Mouse (Mus musculus) retina, postnatal 1 day (tissue): ENCODE measurements around the gene Xrcc5.
A peak's percentile ranks its signal among the peaks of the same experiment; 100 is the strongest.

ENCODE experiments used
- DNase-seq: peaks from one replicate; pipeline ENCODE4 v3.0.0-alpha.2; 2012

Xrcc5 gene

GRCm38 (mm10) chr1:72316409-72316808 is 9.2 kb downstream of the Xrcc5 start:
- DNase-seq: peak; percentile 9

GRCm38 (mm10) chr1:72316901-72317300 is 9.7 kb downstream of the Xrcc5 start:
- DNase-seq: no peak

- DNase-seq: no peak
Observed at GRCm38 (mm10) chr1:72320759-72321158, 13.5 kb downstream of the Xrcc5 start.

GRCm38 (mm10) chr1:72323248-72323647 is 16.0 kb downstream of the Xrcc5 start:
- DNase-seq: no peak

- DNase-seq: no peak
Observed at GRCm38 (mm10) chr1:72326162-72326821, 19.1 kb downstream of the Xrcc5 start.

GRCm38 (mm10) chr1:72334807-72335206 is 27.6 kb downstream of the Xrcc5 start:
- DNase-seq: no peak

- DNase-seq: no peak
Observed at GRCm38 (mm10) chr1:72336780-72337179, 29.6 kb downstream of the Xrcc5 start.

GRCm38 (mm10) chr1:72338341-72338740 is 31.1 kb downstream of the Xrcc5 start:
- DNase-seq: no peak

- DNase-seq: no peak
Observed at GRCm38 (mm10) chr1:72347873-72348272, 40.7 kb downstream of the Xrcc5 start.

- no peak for DNase-seq
Observed at GRCm38 (mm10) chr1:72354856-72355255, 47.6 kb downstream of the Xrcc5 start.

GRCm38 (mm10) chr1:72358216-72358615 is 51.0 kb downstream of the Xrcc5 start:
- no peak for DNase-seq

- DNase-seq: no peak
Observed at GRCm38 (mm10) chr1:72359462-72359861, 52.2 kb downstream of the Xrcc5 start.

- no peak for DNase-seq
Observed at GRCm38 (mm10) chr1:72360809-72361208, 53.6 kb downstream of the Xrcc5 start.

- DNase-seq: no peak
Observed at GRCm38 (mm10) chr1:72364661-72365060, 57.4 kb downstream of the Xrcc5 start.

GRCm38 (mm10) chr1:72372512-72372911 is 65.3 kb downstream of the Xrcc5 start:
- no peak for DNase-seq

GRCm38 (mm10) chr1:72372913-72373312 is 65.7 kb downstream of the Xrcc5 start:
- no peak for DNase-seq

- no peak for DNase-seq
Observed at GRCm38 (mm10) chr1:72373648-72374047, 66.4 kb downstream of the Xrcc5 start.

GRCm38 (mm10) chr1:72374049-72374448 is 66.8 kb downstream of the Xrcc5 start:
- no peak for DNase-seq

- DNase-seq: no peak
Observed at GRCm38 (mm10) chr1:72378151-72378550, 70.9 kb downstream of the Xrcc5 start.

- DNase-seq: no peak
Observed at GRCm38 (mm10) chr1:72379752-72380353, 72.6 kb downstream of the Xrcc5 start.

GRCm38 (mm10) chr1:72380544-72380943 is 73.3 kb downstream of the Xrcc5 start:
- no peak for DNase-seq

- no peak for DNase-seq
Observed at GRCm38 (mm10) chr1:72383056-72383455, 75.8 kb downstream of the Xrcc5 start.

- DNase-seq: no peak
Observed at GRCm38 (mm10) chr1:72383651-72384050, 76.4 kb downstream of the Xrcc5 start.

GRCm38 (mm10) chr1:72390420-72390819 is 83.2 kb downstream of the Xrcc5 start:
- DNase-seq: no peak
